Mouse (Mus musculus) neural tube, embryonic 11.5 days (tissue): ENCODE results near the gene Capzb. TPM values are rescaled to one million over a fixed set of nuclear protein-coding genes. Genes with fewer than 3 reads are reported as not detected.
A peak's percentile ranks its signal among the peaks of the same experiment; 100 is the strongest.

Experiments
- ATAC-seq: fragments of 200-750 bp; cut with Nextera tagmentation; 2 replicates; pipeline ENCODE4 v1.8.0; 2017; ENCODE audit warnings: moderate number of reproducible peaks, mild to moderate bottlenecking, moderate TSS enrichment, moderate library complexity; ENCODE audit not compliant: insufficient read depth, low FRiP score, low TSS enrichment
- DNase-seq: peaks from one replicate; pipeline ENCODE4 v3.0.0-alpha.2; 2015; ENCODE audit warnings: low spot score
- H3K27ac ChIP-seq: fragments of 300-500 bp; sonication (generic); 2 replicates; pipeline ENCODE4 v1.5.1; 2014; ENCODE audit warnings: low read depth, mild to moderate bottlenecking, low read length
- H3K27me3 ChIP-seq: fragments of 300-500 bp; sonication (generic); 2 replicates; pipeline ENCODE4 v1.6.1; 2014; ENCODE audit warnings: mild to moderate bottlenecking, low read length, mixed read lengths; ENCODE audit not compliant: control insufficient read depth, insufficient read depth
- H3K36me3 ChIP-seq: fragments of 300-500 bp; sonication (generic); 2 replicates; pipeline ENCODE4 v1.6.1; 2014; ENCODE audit warnings: mild to moderate bottlenecking, low read length, moderate library complexity, mixed read lengths; ENCODE audit not compliant: control insufficient read depth, insufficient read depth
- H3K4me1 ChIP-seq: fragments of 300-500 bp; sonication (generic); 2 replicates; pipeline ENCODE4 v1.6.1; 2014; ENCODE audit warnings: low read length, mixed read lengths; ENCODE audit not compliant: control insufficient read depth, insufficient read depth
- H3K4me2 ChIP-seq: fragments of 300-500 bp; sonication (generic); 2 replicates; pipeline ENCODE4 v1.6.1; 2014; ENCODE audit warnings: low read depth, mild to moderate bottlenecking, moderate library complexity
- H3K4me3 ChIP-seq: fragments of 300-500 bp; sonication (generic); 2 replicates; pipeline ENCODE4 v1.5.1; 2014; ENCODE audit warnings: low read depth, low read length
- H3K9ac ChIP-seq: fragments of 300-500 bp; sonication (generic); 2 replicates; pipeline ENCODE4 v1.6.1; 2014; ENCODE audit warnings: mild to moderate bottlenecking, low read length
- H3K9me3 ChIP-seq: fragments of 300-500 bp; sonication (generic); 2 replicates; pipeline ENCODE4 v1.6.1; 2016; ENCODE audit warnings: low read length; ENCODE audit not compliant: control insufficient read depth
- WGBS: fragments of 180-500 bp; shearing (Covaris S2); extraction: QIAGEN DNeasy Blood & Tissue Kit; methylation state at CpG from one replicate; pipeline ENCODE4 v1.1.7; 2014; 5-methylcytosine and 5-hydroxymethylcytosine counted together
- polyA plus RNA-seq: library from polyadenylated mRNA; unstranded; fragments of >200 nt; fragmentation: Nextera tagmentation; extraction: Ambion mirVana; gene quantifications from 2 replicates; pipeline ENCODE4 v1.2.1, GENCODE M21; 2014

Capzb gene
- 263 and 269 TPM in 2 replicates for polyA plus RNA-seq

DNA sequence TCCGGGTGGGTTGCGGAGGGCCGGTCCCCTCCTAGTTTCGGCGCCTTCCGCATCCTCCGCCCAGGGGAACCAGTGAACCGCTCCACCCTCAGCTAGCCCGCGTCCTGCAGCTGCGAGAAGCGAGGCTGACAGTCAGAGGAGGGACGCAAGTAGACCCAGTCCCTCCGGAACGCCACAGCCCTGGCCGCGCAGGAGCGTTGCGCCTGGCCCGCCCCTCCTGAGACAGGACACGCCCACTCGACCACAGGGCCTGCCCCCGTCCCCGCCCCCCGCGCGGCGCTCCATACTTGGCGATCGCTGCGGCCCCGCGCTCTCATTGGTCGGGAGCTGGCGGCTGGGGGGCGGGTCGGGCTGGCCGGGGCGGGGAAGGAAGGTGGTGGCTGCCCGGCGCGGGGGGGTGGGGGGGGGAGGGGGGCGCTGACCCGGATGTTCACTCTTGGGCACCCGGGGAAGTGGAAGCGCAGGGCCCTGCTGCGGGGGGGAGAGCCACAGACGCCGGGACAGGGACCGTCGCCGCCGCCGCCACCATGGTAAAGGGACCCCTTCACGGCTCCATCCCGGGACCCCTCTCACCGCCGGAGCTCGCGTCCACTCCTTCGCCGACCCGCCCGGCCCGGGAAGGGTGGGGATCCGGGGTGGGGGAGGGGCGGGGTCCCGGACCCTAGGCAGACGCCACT, at the start of gene Capzb:
Gene Capzb, plus strand, starts transcription at position 401 of the 677 bp plus-strand sequence.
- peak within 1 kb of the TSS; percentile 96 for H3K4me2 ChIP-seq
- no peaks in the 10 kb centered on the region for H3K36me3 ChIP-seq
- peaks cover 25% of the 10 kb centered on the region for H3K4me1 ChIP-seq
- peak within 1 kb of the TSS; percentile 83 for H3K27ac ChIP-seq
- ATAC-seq (peak; percentile 96), DNase-seq (peak; percentile 98)
- WGBS, result under 1% methylated on average over 22 of the region's 69 CpGs
- no peaks in the 10 kb centered on the region for H3K9me3 ChIP-seq
- peak within 1 kb of the TSS; percentile 87 for H3K9ac ChIP-seq
- H3K4me3 ChIP-seq, result peak within 1 kb of the TSS; percentile 87
- H3K27me3 ChIP-seq, result no peaks in the 10 kb centered on the region

DNA sequence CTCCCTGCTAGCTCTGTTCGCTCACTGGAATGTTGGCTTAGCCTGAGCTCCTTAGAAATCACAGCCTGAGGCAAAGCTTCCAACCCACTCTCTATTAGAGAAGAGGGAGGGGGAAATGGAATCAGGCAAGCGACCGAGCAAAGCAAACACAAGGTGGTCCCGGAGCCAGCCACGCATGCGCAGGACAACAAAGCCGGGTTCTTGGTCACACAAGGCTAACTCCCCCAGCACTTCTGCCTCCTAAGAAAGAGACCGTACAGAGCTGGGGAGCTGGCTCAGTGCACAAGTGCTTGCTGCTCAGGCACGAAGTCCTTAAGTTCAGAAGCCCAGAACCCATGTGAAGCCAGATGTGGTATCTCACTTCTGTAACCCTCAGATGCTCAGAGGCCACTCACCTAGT, 49.7 kb upstream of the Capzb start:
- Histone ChIP-seq H3K9ac (no peak overlapping the region), H3K27ac (no peak overlapping the region), H3K9me3 (no peaks in the 10 kb centered on the region), H3K4me2 (no peak overlapping the region), H3K4me3 (no peak overlapping the region), H3K4me1 (no peaks in the 10 kb centered on the region), H3K36me3 (no peaks in the 10 kb centered on the region), H3K27me3 (no peaks in the 10 kb centered on the region)
- WGBS, result 70% methylated on average over 9 of the region's 9 CpGs
- DNase-seq, result peak; percentile 21
- ATAC-seq, result no peak

DNA sequence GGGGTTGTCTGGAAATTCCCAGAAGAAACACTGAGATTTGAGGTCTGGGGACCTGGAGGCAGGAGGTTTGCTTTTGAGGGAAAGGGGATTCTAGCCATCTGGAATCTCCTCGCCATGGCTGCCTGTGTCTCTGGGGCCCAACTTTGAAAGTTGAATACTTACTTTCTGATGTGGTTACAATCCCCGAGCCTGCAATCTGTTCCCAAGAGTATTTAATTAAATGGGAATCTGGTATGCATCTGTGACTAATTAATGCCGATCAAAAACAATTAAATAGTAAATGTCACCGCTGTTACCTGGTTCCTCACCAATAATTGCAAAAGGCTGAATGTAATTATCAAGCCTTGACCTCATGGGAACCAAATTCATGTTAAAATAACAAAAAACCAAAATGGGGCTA, 48.1 kb upstream of the Capzb start:
- Histone ChIP-seq H3K27me3 (no peaks in the 10 kb centered on the region), H3K9me3 (no peaks in the 10 kb centered on the region), H3K4me2 (no peak overlapping the region), H3K9ac (no peak overlapping the region), H3K4me1 (no peaks in the 10 kb centered on the region), H3K36me3 (no peaks in the 10 kb centered on the region), H3K27ac (no peak overlapping the region), H3K4me3 (no peak overlapping the region)
- 85% methylated on average over 4 of the region's 4 CpGs for WGBS
- DNase-seq (no peak), ATAC-seq (no peak)

DNA sequence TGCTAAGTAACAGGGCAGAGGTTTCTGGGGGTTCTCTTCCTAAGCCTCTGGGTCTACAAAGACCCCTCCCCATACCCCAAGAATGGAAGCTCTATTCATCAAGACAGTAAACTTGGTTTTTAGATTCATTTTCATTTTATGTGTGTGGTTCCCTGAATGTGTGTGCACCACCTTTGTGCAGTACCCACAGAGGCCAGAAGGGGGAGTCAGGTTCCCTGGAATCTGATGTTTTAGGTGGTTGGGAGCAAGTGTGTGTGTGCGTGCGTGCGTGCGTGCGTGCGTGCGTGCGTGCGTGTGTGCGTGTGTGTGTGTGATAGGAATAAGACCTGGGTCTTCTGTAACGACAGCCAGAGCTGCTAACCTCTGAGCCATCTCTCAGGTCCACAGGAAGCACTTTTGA, 47.5 kb upstream of the Capzb start:
- Histone ChIP-seq H3K36me3 (no peaks in the 10 kb centered on the region), H3K9me3 (no peaks in the 10 kb centered on the region), H3K27ac (no peak overlapping the region), H3K4me1 (no peaks in the 10 kb centered on the region), H3K4me2 (no peak overlapping the region), H3K27me3 (no peaks in the 10 kb centered on the region), H3K9ac (no peak overlapping the region), H3K4me3 (no peak overlapping the region)
- DNase-seq (no peak), ATAC-seq (no peak)
- 94% methylated on average over 11 of the region's 11 CpGs for WGBS

DNA sequence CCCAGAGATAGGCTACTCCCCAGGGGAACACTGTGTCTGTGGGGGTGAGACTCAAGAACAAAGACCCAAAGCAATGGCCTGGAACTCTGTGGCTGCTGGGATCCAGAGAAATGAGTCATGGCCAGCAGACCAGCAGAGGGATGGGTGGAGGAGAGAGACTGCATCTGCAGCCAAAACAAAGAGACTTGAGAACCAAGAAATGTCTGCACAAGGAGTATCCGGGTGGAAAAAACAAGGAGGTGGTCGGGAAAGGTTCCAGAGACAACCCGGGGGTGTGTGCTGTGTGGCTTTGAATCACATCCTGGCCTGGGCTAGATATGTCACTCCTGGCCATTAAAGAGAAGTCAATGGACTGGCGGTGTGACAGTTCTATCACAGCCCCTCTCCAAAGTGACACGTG, 45.9 kb upstream of the Capzb start:
- no peak overlapping the region for H3K4me2 ChIP-seq
- no peaks in the 10 kb centered on the region for H3K27me3 ChIP-seq
- ATAC-seq, result no peak
- no peaks in the 10 kb centered on the region for H3K9me3 ChIP-seq
- H3K4me1 ChIP-seq, result no peaks in the 10 kb centered on the region
- no peak overlapping the region for H3K4me3 ChIP-seq
- DNase-seq, result no peak
- no peak overlapping the region for H3K27ac ChIP-seq
- no peaks in the 10 kb centered on the region for H3K36me3 ChIP-seq
- WGBS, result 85% methylated on average over 5 of the region's 5 CpGs
- H3K9ac ChIP-seq, result no peak overlapping the region

DNA sequence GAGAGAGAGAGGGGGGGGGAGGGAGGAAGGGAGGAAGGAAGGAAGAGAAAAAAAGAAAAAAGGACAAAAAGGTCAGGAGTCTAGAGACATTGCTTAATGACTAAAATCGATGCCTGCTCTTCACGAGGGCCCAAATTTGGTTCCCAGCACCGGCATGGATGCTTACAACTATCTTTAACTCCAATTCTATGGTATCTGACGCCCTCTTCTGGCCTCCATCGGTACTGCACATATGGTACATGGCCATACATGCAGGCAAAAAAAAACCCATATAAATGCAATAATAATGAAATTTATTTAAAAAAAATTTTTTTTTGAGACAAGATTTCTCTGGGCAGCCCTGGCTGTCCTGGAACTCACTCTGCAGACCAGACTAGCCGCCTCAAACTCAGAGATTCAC, 41.3 kb upstream of the Capzb start:
- H3K9me3 ChIP-seq, result no peaks in the 10 kb centered on the region
- no peak overlapping the region for H3K27ac ChIP-seq
- H3K4me1 ChIP-seq, result no peaks in the 10 kb centered on the region
- whole genome bisulfite sequencing, result 73% methylated on average over 6 of the region's 6 CpGs
- no peaks in the 10 kb centered on the region for H3K27me3 ChIP-seq
- no peak overlapping the region for H3K9ac ChIP-seq
- no peak for DNase-seq
- H3K4me3 ChIP-seq, result no peak overlapping the region
- no peak overlapping the region for H3K4me2 ChIP-seq
- ATAC-seq, result no peak
- no peaks in the 10 kb centered on the region for H3K36me3 ChIP-seq

DNA sequence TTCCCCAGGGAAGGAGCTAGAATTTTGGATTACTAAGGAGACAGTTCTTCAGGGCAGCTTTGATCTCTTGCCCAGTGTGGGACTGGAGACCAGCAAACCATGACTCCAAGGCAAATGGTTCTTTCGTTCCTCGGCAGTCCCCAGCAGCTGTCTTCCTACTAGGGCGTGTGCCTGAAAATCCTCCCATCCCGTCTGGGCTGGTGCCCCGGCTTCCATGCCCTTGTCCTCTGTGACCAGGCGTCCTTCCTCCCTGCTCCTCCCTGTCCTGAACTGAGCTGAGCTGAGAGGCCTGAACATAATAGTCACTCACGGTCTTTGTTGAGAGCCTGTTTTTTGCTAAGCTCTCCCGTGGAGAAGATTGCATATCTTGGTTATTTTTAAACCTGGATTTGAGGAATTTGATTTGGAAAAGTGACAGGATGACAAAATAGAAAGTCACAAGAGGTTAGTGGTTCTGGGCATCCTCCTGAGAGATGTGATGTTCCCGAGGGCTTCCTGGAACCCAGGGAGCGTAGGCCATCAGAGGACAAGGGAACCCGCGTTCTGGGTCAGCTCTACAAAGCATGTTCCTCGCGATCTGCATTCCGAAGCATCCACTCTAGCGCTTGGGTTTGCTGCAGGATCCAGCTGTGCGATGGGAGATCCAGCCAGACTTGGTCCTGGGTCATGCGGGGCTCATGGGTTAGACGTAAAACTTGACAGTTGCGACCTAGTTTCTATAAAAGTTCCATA, 38.0 kb upstream of the Capzb start:
- Histone ChIP-seq H3K9ac (no peak overlapping the region), H3K4me2 (no peak overlapping the region), H3K27me3 (no peaks in the 10 kb centered on the region), H3K4me1 (no peaks in the 10 kb centered on the region), H3K4me3 (no peak overlapping the region), H3K9me3 (no peaks in the 10 kb centered on the region), H3K27ac (no peak overlapping the region), H3K36me3 (no peaks in the 10 kb centered on the region)
- ATAC-seq (no peak), DNase-seq (no peak)
- WGBS, result 81% methylated on average over 20 of the region's 20 CpGs

DNA sequence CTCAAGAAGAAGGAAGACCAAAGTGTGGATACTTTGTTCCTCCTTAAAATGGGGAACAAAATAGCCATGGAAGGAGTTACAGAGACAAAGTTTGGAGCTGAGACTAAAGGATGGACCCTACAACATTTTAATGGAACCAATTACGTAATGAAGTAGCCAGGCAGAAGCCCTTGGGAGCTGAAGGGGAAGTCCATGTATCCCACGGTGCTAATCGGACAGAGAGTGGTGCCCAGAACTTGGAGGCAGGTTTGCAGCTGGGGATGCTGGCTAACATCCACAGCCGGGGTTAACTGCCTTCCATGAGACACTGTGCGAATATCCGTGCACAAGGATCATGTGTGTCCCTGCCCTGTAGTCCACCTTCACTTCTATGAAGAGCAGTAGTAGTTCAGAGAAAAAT, 36.2 kb upstream of the Capzb start:
- H3K9ac ChIP-seq, result no peak overlapping the region
- no peak overlapping the region for H3K4me2 ChIP-seq
- no peak for ATAC-seq
- no peak for DNase-seq
- H3K9me3 ChIP-seq, result no peaks in the 10 kb centered on the region
- no peak overlapping the region for H3K27ac ChIP-seq
- WGBS, result 88% methylated on average over 6 of the region's 6 CpGs
- H3K4me1 ChIP-seq, result no peaks in the 10 kb centered on the region
- H3K4me3 ChIP-seq, result no peak overlapping the region
- H3K36me3 ChIP-seq, result no peaks in the 10 kb centered on the region
- H3K27me3 ChIP-seq, result no peaks in the 10 kb centered on the region

DNA sequence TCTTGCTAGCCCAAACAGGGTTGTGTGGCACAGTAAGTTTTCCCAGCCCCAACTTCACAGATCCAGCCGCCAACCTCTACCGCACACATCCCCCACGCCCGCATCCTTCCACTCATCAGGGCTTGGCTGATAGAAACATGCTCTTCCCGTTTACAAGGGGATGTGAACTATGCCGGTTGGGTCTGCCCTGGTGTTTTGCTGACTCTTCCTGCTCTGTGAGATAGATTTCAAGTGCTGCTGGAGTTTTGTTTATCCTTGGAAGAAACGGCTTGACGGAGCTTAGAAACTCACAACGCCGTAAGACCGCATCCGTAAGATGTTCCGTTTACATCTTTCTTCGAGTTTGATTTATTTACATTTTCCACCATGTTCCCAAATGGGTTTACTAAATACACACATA, 34.3 kb upstream of the Capzb start:
- H3K9ac ChIP-seq, result no peak overlapping the region
- ATAC-seq (no peak), DNase-seq (no peak)
- H3K36me3 ChIP-seq, result no peaks in the 10 kb centered on the region
- no peak overlapping the region for H3K4me2 ChIP-seq
- no peaks in the 10 kb centered on the region for H3K27me3 ChIP-seq
- no peaks in the 10 kb centered on the region for H3K4me1 ChIP-seq
- no peak overlapping the region for H3K27ac ChIP-seq
- WGBS, result 87% methylated on average over 14 of the region's 14 CpGs
- no peak overlapping the region for H3K4me3 ChIP-seq
- no peaks in the 10 kb centered on the region for H3K9me3 ChIP-seq
